Mouse (Mus musculus) heart, postnatal 14 days (tissue): ENCODE measurements at regions not wholly inside any gene's neighbourhood (a gene's known extent, or its start where the extent isn't known, plus 50 kb on each side); places are given as distances from the start of the nearest gene placed in this dataset.

Experiments used
- DNase-seq, 2 experiments: peaks; one replicate each; pipeline ENCODE4 v3.0.0; 2021 to 2022
- intact Hi-C: fragments of 180-260 bp; cut with DNase I; formaldehyde crosslinking; loops from one replicate; pipeline ENCODE4 v1.15.1; 2025

DNA sequence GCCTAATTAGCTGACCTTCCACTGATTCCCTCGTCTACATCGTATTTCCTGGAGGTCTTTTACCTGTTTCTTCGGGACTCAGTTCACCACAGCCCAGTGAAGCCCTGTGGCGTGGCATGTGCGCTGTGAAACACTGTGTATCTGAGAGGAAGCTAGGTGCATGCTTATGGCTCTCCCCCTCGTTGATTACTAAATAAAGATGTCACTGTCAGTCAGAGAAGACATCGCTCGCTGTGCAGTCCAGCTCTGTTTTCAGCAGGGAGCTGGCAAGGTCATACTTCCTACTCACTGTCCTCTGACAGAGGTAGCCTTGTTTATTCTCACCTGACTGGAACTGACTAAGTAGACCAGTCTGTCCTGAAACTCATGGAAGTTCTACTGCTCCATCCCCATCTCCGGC lies 68.7 kb upstream of the Adrb1 start:
- DNase-seq: no peak
- intact Hi-C loops: no loop called here

DNA sequence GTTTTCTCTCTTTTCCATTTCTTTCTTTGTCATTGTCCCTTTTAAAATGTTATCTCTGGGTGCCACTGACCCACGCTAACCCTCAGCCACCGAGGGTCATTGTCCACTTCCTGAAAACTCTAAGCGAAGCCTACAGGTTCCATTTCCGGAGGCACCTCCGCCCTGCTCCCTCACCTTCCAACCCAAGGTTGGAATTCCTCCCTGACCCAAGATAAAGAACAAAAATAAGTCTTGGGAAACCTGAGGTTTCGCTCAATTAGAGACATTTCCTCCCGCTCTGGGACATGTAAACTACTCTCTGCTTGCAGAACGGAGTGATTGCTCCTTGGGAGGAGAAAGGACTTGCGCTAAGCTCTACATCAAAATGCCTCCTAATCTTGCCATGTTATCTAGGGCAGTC lies 66.7 kb upstream of the Adrb1 start:
- intact Hi-C loops: no loop called here
- no peak for DNase-seq

DNA sequence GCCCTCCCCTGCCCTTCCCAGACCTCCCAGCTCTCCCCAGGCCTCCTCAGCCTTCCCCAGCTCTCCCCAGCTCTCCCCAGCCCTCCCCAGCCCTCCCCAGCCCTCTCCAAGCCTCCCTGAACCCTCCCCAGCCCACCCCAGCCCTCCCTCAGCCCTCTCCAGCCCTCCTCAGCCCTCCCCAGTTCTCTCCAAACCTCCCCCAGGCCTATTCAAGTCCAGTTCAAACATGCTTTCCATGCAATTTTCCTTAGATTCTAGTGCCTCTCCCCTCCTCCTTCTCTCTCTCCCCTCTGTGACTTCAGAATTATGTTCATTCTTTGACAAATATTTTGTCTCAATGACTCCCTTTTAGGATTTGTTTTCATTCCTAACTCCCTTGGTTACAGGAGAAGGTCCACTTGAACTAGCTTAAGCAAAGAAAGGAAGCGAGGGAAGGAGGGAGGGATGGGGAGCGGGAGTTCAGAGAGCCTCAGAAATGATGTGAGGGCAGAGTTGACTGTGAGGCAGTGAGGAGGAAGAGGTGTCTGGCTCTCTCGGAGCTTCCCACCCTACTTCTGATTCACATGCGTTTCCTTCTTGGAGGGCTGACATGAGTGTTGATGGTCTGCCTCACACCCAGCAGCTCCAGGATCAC lies 61.3 kb upstream of the Adrb1 start:
- no peak for DNase-seq
- intact Hi-C loops: no loop called here

DNA sequence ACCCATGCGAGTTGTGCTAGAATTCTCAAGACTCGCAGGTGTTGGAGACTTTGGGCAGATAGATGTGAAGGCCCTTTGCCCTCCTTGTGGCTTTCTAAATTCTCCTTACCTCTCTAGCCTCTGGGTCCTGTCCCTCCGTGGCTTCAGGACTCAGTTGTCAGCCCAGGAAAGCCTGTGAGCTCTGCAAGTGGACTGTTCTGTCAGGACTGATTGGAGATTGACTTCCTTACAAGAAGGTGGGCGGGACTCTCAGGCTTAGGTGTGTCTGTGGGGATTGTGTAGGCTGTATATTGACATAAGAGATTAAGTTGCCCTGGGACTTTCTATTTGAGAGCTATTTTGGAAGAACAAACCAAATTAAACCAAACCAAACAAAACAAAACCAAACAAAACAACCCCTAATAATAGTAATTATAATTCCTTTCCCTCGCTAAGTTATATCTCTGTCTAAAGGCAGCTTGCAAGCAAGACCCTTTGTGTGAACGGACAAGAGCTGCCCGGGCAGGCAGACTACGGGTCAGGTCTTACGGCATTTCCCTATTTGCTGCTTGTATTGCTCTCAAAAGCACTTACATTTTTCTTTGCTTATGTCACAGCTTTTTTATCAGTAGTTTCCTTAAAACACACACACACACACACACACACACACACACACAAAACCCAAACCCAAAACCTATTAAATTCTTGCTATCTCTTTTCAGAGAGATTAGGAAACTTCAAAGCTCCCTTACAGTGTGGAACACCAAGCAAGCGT lies 58.3 kb upstream of the Adrb1 start:
- no peak for DNase-seq
- intact Hi-C loops: no loop called here

DNA sequence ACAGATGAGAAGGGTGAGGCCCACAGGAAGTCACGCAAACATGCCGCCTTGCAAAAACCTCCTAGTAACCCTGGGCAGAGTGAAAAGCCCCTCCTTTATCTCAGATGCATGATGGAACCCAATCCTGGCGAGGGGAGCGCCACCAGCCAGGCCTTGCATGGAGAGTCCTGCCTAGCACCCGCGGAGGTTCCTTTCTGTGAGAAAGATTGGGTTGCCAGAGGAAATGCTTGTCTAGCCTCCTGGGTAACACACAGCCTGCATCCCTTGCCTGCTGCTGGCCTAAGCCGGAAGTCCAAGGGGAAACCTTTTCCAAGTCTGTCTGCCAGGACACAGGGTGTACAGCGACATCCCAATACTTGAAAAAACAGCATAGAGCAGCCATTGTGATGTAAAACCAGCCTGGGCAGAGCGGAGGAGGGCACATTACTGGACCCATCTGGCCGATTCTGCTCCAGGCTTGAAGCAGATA lies 57.7 kb upstream of the Adrb1 start:
- DNase-seq: peak in 1 of 2 experiments; percentile 28
- intact Hi-C loops: no loop called here

DNA sequence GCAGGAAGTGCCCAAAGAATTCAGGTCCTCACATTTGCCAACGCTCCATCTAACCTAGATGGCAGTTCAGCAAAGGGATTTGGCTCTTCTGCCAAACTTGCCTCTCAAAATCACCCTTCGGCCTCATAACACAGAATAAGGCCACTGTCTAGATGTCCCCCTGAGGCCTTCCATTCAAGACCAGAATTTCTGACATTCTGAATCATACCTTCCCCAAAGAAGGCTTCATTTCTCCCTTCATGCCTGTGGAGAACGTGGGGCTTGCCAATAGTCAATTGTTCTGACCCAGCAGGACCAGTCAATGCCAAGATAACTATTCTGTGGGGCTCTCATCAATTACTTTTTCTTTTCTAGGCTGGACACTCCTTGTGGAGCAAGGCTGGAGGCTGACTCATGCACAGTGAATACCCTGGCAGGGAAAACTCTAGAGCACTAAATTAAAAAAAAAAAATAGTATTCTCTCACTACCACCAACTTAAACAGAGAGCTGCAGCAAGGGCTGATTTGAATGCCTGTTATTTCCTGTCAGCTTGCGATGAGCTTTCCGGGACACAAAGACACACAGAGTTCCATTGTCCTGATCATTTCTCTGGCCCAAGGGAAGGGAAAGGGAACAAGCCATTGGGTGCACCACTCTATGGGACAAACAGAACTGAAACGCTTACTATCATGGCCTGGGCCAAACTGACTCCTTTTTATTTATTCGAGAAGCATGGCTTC lies 56.9 kb upstream of the Adrb1 start:
- intact Hi-C loops: no loop called here

DNA sequence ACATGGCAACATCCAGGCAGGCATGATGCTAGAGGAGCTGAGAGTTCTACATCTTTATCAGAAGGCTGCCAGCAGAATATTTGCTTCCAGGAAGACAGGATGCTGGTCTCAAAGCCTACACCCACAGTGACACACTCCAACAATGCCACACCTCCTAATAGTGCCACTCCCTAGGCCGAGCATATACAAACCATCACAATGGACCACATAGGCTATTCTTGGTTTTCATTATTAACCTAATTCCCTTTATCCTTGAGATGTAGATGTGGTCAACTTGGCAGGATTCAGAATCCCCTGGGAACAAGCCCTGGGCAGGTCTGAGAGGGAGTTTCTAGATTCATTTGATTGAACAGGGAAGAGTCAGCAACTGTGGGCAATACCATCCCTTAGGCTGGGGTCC lies 56.0 kb upstream of the Adrb1 start:
- intact Hi-C loops: no loop called here
- DNase-seq: no peak

More for the DNA sequence above, 56.9 kb upstream of the Adrb1 start:
- no peak for DNase-seq

DNA sequence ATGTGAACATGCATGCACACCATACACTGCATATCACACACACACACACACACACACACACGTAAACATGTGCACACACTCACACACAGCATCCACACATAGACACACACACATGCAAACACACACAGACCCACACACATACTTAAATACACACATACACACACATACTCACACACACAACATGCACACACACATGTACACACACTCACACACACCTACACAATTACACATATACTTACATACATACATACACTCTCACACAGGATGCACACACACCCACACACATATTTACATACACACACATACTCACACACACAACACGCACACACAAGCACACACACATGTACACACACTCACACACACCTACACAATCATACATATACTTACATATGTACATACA lies 54.1 kb upstream of the Adrb1 start:
- DNase-seq: no peak
- intact Hi-C loops: no loop called here

DNA sequence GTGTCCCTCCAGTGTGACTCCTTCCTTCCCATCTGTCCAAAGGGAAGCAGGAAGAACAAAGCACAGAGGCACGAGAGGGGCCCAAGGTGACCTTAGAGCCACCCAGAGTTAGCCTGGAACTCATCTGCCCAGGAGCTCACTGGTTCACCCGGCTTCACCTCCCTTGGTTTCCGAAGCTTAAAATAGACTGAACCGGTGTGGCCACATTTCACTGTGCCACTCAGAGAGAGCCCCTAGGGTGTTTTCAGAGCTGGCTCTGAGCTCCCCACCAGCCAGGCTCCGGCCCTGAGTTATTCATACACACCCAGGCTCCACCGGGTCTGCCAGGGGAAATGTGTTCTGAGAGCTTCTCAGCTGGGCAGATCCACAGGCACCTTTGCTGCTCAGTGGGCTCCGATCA lies 53.0 kb upstream of the Adrb1 start:
- intact Hi-C loops: no loop called here
- DNase-seq: peak; percentile 31 to 60

DNA sequence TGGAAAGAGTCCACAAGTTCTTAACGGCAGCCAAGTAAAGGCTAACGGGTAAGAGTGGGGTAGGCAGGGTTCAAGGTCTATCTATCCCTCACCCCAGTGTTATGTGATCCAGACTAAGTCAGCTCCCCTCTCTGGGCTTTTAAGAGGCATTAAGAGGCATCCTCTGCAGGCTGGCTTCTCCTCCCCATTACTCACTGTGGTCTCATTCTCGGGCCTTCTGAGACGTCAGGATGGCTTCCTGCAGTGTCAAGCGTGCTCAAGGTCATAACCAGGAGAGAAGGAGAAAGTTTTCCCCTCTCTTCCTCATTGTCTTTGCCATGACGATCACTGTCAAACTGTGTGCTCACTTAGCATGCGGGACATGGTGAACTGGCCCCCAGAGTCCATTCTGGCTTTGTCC lies 52.5 kb upstream of the Adrb1 start:
- intact Hi-C loops: no loop called here
- DNase-seq: no peak
